Mouse (Mus musculus) forebrain, postnatal 0 days (tissue): ENCODE data around the gene A430005L14Rik. TPM values are rescaled to one million over a fixed set of nuclear protein-coding genes. Genes with fewer than 3 reads are reported as not detected.
A peak's percentile ranks its signal among the peaks of the same experiment; 100 is the strongest.

Source experiments
- ATAC-seq: fragments of 200-750 bp; cut with Nextera tagmentation; 2 replicates; pipeline ENCODE4 v1.8.0; 2017; ENCODE audit warnings: mild to moderate bottlenecking, moderate library complexity
- DNase-seq: peaks from one replicate; pipeline ENCODE4 v3.0.0-alpha.2; 2015
- H3K27ac ChIP-seq: fragments of 300-500 bp; sonication (generic); 2 replicates; pipeline ENCODE4 v1.5.1; 2014; ENCODE audit warnings: low read depth, mild to moderate bottlenecking, antibody characterized with exemption, low read length, moderate library complexity, mixed read lengths
- H3K27me3 ChIP-seq: fragments of 300-500 bp; sonication (generic); 2 replicates; pipeline ENCODE4 v1.6.1; 2014; ENCODE audit warnings: mild to moderate bottlenecking, low read length, mixed read lengths; ENCODE audit not compliant: insufficient read depth
- H3K36me3 ChIP-seq: fragments of 300-500 bp; sonication (generic); 2 replicates; pipeline ENCODE4 v1.6.1; 2014; ENCODE audit warnings: mild to moderate bottlenecking, moderate library complexity; ENCODE audit not compliant: insufficient read depth
- H3K4me1 ChIP-seq: fragments of 300-500 bp; sonication (generic); 2 replicates; pipeline ENCODE4 v1.6.1; 2014; ENCODE audit warnings: antibody characterized with exemption; ENCODE audit not compliant: insufficient read depth
- H3K4me2 ChIP-seq: fragments of 300-500 bp; sonication (generic); 2 replicates; pipeline ENCODE4 v1.6.1; 2014; ENCODE audit warnings: low read depth, mild to moderate bottlenecking, moderate library complexity
- H3K4me3 ChIP-seq: fragments of 300-500 bp; sonication (generic); 2 replicates; pipeline ENCODE4 v1.5.1; 2014; ENCODE audit warnings: low read depth, low read length, mixed read lengths
- H3K9ac ChIP-seq: fragments of 300-500 bp; sonication (generic); 2 replicates; pipeline ENCODE4 v1.6.1; 2014; ENCODE audit warnings: mild to moderate bottlenecking
- H3K9me3 ChIP-seq: fragments of 300-500 bp; sonication (generic); 2 replicates; pipeline ENCODE4 v1.6.1; 2016; ENCODE audit warnings: low read length
- CTCF ChIP-seq: sonication (generic); IDR thresholded peaks from 2 replicates; pipeline ENCODE4 v1.5.1; 2016; ENCODE audit warnings: antibody characterized with exemption, control low read depth, low read depth
- WGBS: fragments of 180-500 bp; shearing (Covaris S2); extraction: QIAGEN DNeasy Blood & Tissue Kit; methylation state at CpG from one replicate; pipeline ENCODE4 v1.1.7; 2014; 5-methylcytosine and 5-hydroxymethylcytosine counted together
- polyA plus RNA-seq: library from polyadenylated mRNA; unstranded; fragments of >200 nt; fragmentation: Nextera tagmentation; extraction: Ambion mirVana; gene quantifications from 2 replicates; pipeline ENCODE4 v1.2.1, GENCODE M21; 2015
- total RNA-seq: library from RNA; depleted of rRNA; stranded (reverse); fragments of >200 nt; gene quantifications from 2 replicates; pipeline ENCODE4 v1.2.3, GENCODE M21; 2014

Gene A430005L14Rik
- total and polyA plus RNA-seq, 2 experiments from 2014 or later, result 38.6 to 47.6 TPM

DNA sequence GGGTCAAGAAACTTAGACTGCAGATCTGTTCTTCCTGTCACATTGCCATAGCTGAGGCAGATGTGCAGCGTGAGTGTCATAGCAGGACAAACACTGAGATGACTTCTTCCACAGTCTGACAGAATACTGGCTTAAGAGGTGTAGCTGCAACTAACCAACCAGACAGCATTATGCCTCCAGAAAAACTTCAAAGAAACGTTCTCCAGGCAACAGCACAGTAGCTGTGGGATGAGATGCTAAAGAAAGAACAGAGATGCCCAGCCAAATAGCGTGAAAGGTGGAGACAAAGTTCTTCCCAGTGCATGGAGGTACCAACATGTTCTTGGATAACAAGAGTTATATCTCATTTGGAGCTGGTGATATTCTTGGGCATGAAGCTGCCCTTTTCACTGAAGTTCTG is 5.9 kb upstream of the A430005L14Rik start:
- no peak for TF ChIP-seq CTCF
- no peaks in the 10 kb centered on the region for H3K4me1 ChIP-seq
- no peaks in the 10 kb centered on the region for H3K9me3 ChIP-seq
- no peak overlapping the region for H3K27ac ChIP-seq
- no peaks in the 10 kb centered on the region for H3K36me3 ChIP-seq
- ATAC-seq (no peak), DNase-seq (no peak)
- H3K27me3 ChIP-seq, result no peaks in the 10 kb centered on the region
- no peak overlapping the region for H3K4me3 ChIP-seq
- no peak overlapping the region for H3K9ac ChIP-seq
- WGBS, result 64% methylated on average over 3 of the region's 3 CpGs
- no peak overlapping the region for H3K4me2 ChIP-seq

GRCm38 (mm10) chr4:153951692-153952091 is 5.3 kb upstream of the A430005L14Rik start:
- WGBS, result 28% methylated on average over 5 of the region's 5 CpGs
- Histone ChIP-seq H3K27me3 (no peaks in the 10 kb centered on the region), H3K4me3 (no peak overlapping the region), H3K9me3 (no peaks in the 10 kb centered on the region), H3K27ac (no peak overlapping the region), H3K4me2 (no peak overlapping the region), H3K4me1 (no peaks in the 10 kb centered on the region), H3K9ac (no peak overlapping the region), H3K36me3 (no peaks in the 10 kb centered on the region)
- ATAC-seq (no peak), DNase-seq (no peak)
- TF ChIP-seq CTCF, result no peak

GRCm38 (mm10) chr4:153955651-153956050 is 1.4 kb upstream of the A430005L14Rik start:
- Histone ChIP-seq H3K4me3 (no peak overlapping the region), H3K9me3 (no peaks in the 10 kb centered on the region), H3K9ac (no peak overlapping the region), H3K4me2 (no peak overlapping the region), H3K4me1 (0 out of 2 replicates have a peak, but pooled peaks cover 3% of the 10 kb centered on the region), H3K36me3 (peaks cover 12% of the 10 kb centered on the region), H3K27me3 (no peaks in the 10 kb centered on the region), H3K27ac (no peak overlapping the region)
- DNase-seq (no peak), ATAC-seq (no peak)
- TF ChIP-seq CTCF, result no peak
- WGBS, result 68% methylated on average over 8 of the region's 8 CpGs

DNA sequence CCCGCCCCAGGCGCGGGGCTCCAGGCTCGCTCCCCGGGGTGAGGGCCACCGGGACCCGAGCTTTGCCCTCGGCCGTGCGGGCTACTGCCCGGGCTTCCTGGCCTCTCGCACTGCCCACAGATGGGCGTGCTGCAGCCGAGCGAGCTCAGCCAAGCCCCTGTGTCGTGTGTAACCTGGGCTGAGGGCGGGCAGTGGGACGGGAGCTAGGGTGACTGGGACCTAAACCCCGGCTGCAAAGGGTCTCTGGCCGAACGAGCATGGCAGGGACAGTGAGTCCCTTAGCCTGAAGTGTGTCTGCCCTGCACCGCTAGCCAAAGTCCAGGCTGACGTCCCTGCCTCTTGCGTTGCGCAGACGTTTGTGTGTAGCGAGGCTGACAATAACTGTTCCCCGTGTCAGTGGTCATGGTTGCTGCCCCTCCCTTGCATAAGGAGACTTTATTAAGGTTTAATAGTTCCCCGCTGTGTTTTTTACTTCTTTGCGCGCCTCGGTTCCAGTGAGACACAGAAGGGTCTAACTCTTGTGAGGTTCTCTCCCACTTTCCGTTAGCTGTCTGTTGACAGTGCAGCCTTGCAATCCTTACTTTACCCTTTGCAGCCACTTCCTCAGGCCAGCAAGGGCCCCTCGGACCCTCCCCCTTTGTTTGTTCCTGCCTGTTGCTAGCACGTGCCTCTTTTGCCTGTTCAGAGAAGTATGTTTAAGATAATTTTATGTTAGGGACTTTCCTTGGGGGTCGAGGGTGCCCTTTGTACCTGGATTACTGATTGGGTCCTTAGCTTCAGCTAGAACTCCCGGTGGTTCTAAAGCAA is 610 bp downstream of the A430005L14Rik start:
- DNase-seq, result no peak
- WGBS, result under 1% methylated on average over 34 of the region's 37 CpGs

GRCm38 (mm10) chr4:153962631-153963030 is 5.6 kb downstream of the A430005L14Rik start:
- H3K27ac ChIP-seq, result no peak overlapping the region
- TF ChIP-seq CTCF, result no peak
- no peak overlapping the region for H3K4me2 ChIP-seq
- H3K4me1 ChIP-seq, result 0 out of 2 replicates have a peak, but pooled peaks cover 3% of the 10 kb centered on the region
- no peak overlapping the region for H3K9ac ChIP-seq
- WGBS, result 87% methylated on average over 7 of the region's 7 CpGs
- DNase-seq, result no peak
- no peak overlapping the region for H3K4me3 ChIP-seq
- no peak for ATAC-seq
- no peaks in the 10 kb centered on the region for H3K27me3 ChIP-seq
- H3K36me3 ChIP-seq, result peaks cover 74% of the 10 kb centered on the region
- no peaks in the 10 kb centered on the region for H3K9me3 ChIP-seq

More for the DNA sequence above, 610 bp downstream of the A430005L14Rik start:
- Histone ChIP-seq H3K9ac (peak overlapping the region; percentile 89), H3K27me3 (no peaks in the 10 kb centered on the region), H3K4me1 (0 out of 2 replicates have a peak, but pooled peaks cover 3% of the 10 kb centered on the region), H3K36me3 (peaks cover 32% of the 10 kb centered on the region), H3K4me2 (peak overlapping the region; percentile 93), H3K9me3 (no peaks in the 10 kb centered on the region), H3K27ac (peak overlapping the region; percentile 75), H3K4me3 (peak overlapping the region; percentile 68)
- TF ChIP-seq CTCF, result no peak
- ATAC-seq, result no peak

DNA sequence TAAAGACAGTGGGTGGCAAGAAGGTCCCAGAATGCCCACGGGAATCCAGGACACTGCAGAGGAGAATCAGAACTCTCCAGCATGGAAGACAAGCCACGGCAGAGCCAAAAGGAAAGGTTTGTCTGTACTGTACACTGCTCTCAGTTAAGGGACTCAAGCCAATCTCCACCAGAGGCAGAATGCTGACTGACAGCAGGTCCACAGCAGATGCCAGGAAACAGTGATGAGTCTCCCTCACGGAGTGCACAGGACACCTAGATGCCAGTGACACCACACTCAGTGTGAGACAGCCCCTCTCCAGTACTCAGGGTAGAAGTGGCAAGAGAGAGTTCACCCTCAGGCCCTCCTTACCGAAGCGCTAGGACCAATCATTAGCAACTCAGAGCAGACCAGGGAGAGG is 9.6 kb downstream of the A430005L14Rik start:
- Histone ChIP-seq H3K27ac (no peak overlapping the region), H3K9me3 (no peaks in the 10 kb centered on the region), H3K4me2 (no peak overlapping the region), H3K27me3 (no peaks in the 10 kb centered on the region), H3K9ac (no peak overlapping the region), H3K4me3 (no peak overlapping the region), H3K36me3 (peaks cover 79% of the 10 kb centered on the region), H3K4me1 (no peaks in the 10 kb centered on the region)
- TF ChIP-seq CTCF, result no peak
- no peak for ATAC-seq
- no peak for DNase-seq
- 84% methylated on average over 5 of the region's 5 CpGs for WGBS

- H3K9me3 ChIP-seq, result no peaks in the 10 kb centered on the region
- H3K36me3 ChIP-seq, result peaks cover 73% of the 10 kb centered on the region
- H3K4me1 ChIP-seq, result no peaks in the 10 kb centered on the region
- no peak overlapping the region for H3K4me3 ChIP-seq
- ATAC-seq (no peak), DNase-seq (no peak)
- H3K27ac ChIP-seq, result no peak overlapping the region
- H3K4me2 ChIP-seq, result no peak overlapping the region
- H3K27me3 ChIP-seq, result no peaks in the 10 kb centered on the region
- 88% methylated on average over 2 of the region's 2 CpGs for WGBS
- H3K9ac ChIP-seq, result no peak overlapping the region
- no peak for TF ChIP-seq CTCF
Observed at GRCm38 (mm10) chr4:153967556-153967955, 10.5 kb downstream of the A430005L14Rik start.
